Mouse (Mus musculus) forelimb bud, embryonic 11.5 days (tissue): ENCODE measurements around the gene Eci3.

ENCODE experiments used
- DNase-seq: peaks from one replicate; pipeline ENCODE4 v3.0.0-alpha.2; 2012; ENCODE audit warnings: low read depth, low spot score

Gene Eci3

GRCm38 (mm10) chr13:34934931-34935644, 28.5 kb downstream of the Eci3 start:
- no peak for DNase-seq

- DNase-seq: no peak
These were observed 39.4 kb downstream of the Eci3 start, which contains the start of the genes Fam217a and 4933417A18Rik for GRCm38 (mm10) chr13:34924210-34924609. Gene Fam217a (minus strand): TSS chr13:34924310. Gene 4933417A18Rik (plus strand): TSS chr13:34924409.

GRCm38 (mm10) chr13:34916520-34917167, 47.0 kb downstream of the Eci3 start:
- DNase-seq: no peak

GRCm38 (mm10) chr13:34914614-34915013, 49.0 kb downstream of the Eci3 start:
- DNase-seq: no peak
